Mouse (Mus musculus): Measurements from ENCODE around the gene Ddx1. TPM values are rescaled to one million over a fixed set of nuclear protein-coding genes. Genes with fewer than 3 reads are reported as not detected.

Gene Ddx1
- total RNA-seq (2023; ENCODE audit: inconsistent age), result 37.8 to 50.7 TPM (median 48.5 TPM) in 4 replicates

DNA sequence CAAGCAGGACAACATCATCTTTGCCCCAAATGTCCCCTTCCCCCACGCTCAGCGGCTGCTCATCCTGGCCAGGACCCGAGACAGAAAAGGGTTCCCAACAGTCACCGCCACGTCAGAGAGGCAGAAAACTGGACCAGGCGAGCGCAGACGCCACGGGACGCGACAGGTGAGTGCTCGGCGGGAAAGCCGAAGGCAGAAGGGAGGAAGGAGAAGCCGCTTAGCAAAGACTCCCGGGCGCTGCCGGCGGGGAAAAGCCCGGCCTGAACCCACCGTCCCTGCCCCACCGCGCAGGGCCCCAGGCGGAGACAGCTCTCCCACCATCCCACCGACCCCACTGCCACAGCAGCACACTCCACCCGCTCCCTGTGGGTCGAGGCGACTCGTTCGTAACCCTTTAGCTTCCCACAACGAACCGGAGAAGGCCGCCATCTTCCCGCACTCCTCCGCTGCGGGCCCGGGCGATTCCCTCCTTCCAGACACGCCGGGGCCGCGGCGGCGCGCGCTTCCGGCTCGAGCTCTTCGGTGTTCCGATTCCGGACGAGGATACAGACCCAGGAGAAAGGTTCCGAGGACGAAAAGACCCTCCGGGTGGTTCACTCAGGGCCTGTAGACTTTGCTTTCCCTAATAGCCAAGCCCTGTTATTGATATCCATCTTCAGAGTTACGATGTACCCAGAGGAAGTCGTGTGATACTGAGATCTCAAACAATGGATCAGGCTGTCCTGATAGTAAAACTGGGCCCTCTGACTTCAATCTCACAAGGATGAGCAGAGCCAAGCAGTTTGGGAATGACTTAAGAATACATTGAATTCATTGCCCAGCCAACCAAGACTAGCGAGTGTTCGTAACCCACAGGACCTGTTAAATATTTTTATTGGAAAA, at the start of gene Ddx1:
Gene Ddx1, minus strand, starts transcription at position 523 of the 882 bp plus-strand sequence.

DNA sequence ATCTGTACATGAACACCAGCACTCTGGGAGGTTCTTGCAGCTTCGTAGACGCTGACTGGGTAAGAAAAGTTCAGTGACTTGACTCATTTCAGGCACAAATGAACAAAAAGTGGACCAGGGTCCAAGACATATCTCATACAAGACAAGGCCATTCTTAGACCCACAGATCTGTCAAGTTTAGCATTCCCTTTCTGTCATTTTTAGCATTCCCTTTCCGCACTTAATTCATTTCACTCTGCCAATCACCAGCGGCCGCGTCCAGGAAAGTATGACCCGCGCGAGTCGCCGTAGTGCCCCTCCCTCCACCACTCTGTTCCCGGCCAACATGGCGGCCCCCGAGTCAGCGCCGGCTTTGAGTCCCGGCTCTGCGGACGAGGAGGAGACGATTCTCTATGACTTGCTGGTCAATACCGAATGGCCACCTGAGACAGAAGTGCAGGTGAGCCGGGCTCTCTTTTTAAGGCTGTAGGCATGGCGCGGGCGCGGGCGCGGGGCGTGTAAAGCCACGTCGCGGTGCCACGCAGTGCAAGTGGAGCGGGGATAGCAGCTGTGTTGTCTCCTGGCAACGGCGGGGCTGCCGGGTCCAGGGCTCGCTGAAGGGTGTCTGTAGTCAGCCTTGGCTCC, 19.9 kb upstream of the Ddx1 start, which contains the start of gene Nbas:
Gene Nbas, plus strand, starts transcription at position 308 of the 624 bp plus-strand sequence.

Other genes with a start within 250 kb of the Ddx1 start
- gene Nbas, start 19.9 kb upstream of the Ddx1 start, total RNA-seq (2023; ENCODE audit: inconsistent age), result 27.6 to 30.4 TPM (median 29.1 TPM) in 4 replicates